Mouse (Mus musculus): ENCODE results near the gene Iqgap2.

Gene Iqgap2

DNA sequence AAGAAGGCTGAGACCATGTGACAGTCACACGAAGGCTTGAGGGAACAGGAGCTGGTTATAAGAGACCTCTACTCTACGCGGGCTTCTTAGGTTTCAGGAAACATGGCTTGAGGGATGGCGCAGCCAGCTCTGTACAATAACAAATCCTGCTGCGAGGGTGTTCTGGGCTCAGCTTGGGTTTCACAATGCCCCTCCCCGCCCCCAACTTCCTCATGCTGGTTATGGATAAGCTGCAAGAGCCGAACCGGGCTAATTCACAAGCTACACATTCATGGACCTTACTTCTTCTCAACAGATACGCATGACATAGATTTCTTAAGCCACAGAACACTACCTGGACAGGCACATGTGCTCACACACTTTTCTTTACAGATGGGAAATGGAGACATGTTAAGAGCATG, 113.0 kb downstream of the Iqgap2 start:
- in situ Hi-C loops (cut with MboI) = no loop called here

DNA sequence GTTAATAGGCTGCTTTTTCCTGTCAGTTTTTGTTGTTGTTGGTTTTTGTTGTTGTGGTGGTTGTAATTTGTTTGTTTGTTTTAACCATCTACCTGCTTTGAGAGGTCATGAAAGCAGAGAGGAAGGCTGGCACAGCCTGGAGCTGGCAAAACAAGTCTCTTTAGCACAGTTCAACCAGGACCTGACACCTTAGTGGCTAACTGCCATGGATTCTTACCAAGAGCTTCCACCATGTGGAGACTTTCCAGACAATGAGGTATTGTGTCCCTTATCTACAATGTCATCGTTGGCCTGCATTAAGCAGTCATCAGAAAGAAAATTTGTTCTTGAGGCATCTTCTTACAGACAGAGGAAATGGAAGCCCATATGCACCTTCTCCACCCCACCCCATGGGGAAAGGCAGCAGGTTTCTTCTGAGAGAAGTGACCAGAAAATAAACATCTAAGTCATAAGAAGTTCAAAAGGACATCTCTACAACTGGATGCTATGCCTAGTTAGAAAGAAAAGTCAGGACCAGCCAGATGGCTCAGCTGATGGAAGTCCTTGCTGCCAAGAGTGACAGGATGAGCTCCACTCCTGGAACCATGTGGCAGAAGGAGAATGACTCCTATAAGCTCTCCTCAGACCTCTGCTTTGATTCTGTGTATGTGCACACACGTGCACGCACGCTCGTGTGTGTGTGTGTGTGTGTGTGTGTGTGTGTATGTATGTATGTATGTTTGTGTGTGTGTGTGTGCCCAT, 113.9 kb downstream of the Iqgap2 start:
- in situ Hi-C loops (cut with MboI) = no loop called here

DNA sequence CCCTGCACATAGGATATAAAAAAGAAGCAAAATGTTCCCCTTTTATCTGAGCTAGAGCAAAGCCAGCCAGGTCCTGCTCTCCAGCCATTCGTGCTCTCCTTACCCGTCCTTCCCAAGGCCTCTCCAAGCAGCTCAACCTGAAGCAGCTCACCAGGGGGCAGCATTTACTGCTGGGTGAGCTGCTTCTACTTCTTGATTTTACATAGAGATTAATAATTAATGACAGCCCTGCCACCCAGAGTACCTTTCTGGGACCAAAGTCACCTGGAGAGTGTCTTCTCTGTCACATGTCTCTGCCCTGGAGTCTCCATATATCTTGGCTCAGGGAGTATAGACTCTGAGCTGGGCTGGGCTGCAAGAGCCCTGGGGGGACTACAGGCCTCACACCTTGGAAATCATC, 114.5 kb downstream of the Iqgap2 start:
- in situ Hi-C loops (cut with MboI) = no loop called here

DNA sequence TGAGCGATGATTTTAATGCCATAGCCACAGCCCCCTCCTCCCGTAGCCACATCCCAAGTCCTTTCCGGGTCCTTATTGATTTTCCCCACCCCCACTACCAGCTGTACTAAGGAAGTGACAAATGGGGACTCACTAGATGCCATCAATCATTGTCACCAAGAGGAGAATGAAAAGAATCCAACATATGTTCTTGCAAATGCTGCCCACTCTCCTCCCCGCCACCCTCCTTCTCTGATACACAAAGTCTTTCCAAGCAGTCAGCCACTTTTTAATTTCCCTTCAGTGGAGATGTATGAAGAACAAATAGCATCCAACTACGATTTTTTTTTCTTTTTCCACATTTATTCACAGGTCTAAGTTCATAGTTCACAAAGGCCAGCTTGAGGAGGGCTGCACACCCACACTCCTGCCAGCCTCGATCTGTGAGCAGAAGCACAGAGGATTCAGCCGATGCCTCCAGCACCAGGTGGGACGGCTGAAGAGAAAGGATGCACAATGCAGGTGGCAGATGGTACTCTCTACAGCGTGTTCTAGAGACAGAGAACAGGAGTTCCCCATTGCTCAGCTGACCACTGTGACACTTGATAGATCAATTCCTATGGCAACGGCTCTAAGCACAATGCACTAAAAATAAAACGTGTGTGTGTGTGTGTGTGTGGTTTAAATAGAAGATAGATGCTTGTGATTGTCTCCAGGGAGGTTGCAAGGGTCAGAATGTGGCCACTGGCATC, 116.6 kb downstream of the Iqgap2 start:
- in situ Hi-C loops (cut with MboI) = no loop called here

DNA sequence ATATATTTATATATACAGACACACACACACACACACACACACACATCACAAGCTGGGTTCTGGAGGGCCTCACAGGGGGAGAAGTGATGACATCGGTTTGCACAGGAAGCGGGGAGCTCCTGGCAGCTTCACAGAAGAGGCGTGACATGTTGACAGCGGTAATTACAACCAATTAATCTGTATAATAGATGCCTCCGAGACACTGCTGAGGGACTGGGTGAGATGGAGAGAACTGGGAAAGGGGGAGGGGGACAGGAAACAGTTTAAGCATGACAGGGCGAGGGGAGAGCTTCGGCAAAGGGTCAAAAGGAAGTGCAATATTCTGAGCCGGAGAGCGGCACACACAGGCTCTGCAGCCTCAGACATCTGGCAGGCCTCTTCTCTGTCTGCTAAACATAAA, 126.7 kb downstream of the Iqgap2 start:
- in situ Hi-C loops (cut with MboI) = no loop called here

DNA sequence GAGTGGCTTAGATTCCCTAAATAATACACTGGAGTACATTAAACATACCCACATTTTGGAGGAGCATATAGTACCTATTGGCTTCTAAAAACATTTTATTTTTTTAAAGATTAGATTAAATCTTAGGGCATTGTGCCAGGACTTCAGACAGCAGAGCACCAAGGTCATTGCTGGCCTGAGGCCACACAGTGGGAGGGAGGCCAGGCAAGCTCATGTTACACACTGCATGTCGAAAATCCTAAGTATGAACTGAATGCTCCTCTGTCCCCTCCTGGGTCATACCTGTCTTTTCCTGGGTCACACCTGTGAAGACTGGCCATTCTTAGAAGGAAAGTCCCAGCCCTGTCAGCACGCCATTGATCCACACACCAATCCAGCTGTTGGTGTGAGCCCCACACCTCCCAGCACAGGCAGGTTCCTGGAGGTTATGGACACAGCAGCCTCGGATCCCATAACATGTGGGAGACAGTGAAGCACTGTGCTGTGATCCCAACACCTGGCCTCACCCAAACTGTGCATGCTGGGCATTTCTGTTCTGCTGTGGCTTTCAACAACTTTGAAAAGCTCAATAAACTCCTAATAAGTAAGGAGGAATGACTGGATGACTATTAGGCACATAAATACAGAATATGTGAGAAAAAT, 127.7 kb downstream of the Iqgap2 start:
- in situ Hi-C loops (cut with MboI) = no loop called here

DNA sequence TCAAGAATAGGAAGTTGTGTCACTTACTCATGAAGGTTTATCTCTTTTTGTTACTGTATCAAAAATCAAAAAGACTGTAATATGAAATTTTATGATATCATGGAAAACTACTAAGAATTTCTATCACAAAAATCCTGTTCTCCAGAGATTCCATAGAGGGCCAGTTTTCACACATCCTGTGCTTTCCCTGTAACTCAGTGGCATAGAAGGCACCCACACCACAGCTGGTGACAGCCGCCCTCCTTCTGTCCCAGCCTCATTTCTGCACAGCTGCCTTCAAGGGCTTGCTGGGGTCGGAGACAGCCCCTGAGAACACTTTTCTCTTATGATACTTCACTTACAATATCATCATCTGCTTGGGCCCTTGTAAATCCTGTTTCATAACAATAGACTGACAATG, 131.9 kb downstream of the Iqgap2 start:
- in situ Hi-C loops (cut with MboI) = no loop called here

DNA sequence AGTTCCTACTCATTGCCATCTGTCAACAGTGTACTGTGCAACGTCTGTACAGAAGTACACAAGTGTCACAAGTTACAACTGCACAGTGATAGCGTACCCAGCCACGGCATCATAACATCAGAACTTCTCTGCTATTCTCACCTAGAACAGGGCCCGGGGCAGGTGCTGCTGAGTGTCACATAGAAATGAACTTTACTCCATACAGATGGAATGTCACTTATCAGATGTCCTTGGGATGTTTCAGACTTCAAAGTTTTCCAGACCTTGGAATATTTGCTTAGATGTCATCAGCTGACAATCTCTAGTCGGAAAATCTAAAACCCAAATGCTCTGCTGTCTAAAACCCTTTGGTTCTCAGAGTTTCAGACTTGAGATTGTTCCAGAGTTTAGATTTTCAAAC, 137.4 kb downstream of the Iqgap2 start:
- in situ Hi-C loops (cut with MboI) = no loop called here

DNA sequence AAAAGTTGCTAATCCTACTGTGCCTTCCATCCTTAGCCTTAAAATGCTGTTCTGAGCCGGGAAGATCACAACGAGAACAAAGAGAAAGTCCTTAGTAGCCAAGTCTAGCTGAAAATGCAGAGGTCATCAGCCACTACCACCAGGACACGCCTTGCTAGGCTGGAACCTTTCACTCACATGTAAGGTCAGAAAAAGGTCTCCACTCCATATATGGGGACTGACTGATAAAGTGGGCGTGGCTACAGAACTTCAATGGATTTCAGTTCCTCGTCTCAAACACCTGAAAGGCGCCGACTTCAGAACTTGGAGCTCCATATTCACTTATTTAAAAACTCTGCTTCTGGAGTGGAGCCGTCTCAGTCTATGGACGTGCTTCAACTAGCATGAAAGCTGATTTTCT, 139.3 kb downstream of the Iqgap2 start:
- in situ Hi-C loops (cut with MboI) = no loop called here

DNA sequence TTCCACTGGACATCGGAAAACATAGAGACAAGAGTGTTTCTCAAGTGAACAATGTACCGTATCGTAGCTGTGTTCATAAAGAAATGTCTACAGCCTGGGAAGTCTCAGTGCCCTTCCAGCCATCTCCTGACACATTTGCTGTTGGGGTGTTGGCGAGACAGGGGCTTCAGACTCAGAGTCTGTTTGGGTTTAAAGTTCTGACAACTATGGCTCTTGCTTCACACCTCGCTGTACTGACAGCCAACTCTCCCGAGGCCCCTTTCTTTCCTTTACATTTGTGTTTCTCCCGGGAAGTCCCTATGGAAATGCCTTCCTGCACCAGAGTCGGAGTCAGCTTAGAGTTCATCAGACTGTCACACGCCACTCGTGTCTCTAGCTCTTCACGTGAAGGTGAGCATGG, 144.2 kb downstream of the Iqgap2 start:
- in situ Hi-C loops (cut with MboI) = no loop called here

DNA sequence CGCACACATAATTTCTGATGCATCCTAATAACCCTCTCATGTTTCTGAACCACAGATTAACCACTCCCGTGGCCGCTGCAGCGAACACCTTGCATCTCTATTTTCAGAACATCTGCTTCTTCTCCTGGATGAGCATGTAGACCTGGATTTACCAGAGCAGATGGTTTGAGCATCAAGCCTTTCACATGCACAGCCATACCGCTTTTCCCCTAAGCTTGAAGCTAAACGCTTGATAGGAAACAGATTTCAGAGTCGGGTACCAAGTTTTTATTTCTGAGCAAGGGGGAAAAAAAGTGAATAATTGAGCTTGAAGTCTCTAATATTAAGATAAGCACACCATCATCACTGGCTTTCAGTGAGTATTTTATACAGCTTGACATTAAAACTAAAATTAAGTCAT, 144.6 kb downstream of the Iqgap2 start:
- in situ Hi-C loops (cut with MboI) = no loop called here

DNA sequence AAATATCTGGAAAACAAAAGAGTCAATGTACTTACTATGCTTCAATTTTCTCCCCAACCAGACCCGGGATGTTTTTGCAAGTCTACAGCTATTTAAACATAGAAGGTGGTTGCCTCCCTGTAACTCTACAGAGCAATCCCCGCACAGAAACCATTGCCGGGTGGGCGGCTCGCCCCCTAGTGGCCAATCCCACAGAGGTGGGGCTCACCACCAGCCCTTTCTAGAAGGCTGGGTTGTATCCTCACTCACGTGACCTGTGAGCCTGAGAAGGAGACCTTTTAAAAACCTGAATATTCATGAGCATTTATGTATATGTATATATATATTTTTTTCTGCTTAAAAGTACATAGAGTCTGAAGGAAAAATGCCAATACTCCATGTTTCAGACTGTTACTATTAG, 145.2 kb downstream of the Iqgap2 start:
- in situ Hi-C loops (cut with MboI) = no loop called here

DNA sequence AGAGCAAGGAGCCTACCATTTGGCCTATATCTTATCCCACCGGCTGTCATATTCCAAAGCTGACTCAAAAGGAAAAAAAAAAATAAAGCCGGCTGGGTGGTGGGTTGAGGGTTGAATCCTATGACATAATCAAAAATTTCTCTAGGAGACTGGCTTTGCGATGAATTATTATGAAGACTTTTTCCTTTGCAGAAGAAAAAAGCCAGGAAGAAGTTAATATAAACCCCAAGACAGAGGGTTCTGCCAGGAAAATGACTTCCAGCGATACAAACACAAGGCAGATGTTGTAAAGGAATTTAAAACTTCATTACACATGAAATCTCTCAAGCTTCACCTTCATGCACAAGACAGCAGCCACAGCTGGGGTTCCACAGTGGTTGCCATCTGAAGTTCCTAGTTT, 146.3 kb downstream of the Iqgap2 start:
- in situ Hi-C loops (cut with MboI) = no loop called here

DNA sequence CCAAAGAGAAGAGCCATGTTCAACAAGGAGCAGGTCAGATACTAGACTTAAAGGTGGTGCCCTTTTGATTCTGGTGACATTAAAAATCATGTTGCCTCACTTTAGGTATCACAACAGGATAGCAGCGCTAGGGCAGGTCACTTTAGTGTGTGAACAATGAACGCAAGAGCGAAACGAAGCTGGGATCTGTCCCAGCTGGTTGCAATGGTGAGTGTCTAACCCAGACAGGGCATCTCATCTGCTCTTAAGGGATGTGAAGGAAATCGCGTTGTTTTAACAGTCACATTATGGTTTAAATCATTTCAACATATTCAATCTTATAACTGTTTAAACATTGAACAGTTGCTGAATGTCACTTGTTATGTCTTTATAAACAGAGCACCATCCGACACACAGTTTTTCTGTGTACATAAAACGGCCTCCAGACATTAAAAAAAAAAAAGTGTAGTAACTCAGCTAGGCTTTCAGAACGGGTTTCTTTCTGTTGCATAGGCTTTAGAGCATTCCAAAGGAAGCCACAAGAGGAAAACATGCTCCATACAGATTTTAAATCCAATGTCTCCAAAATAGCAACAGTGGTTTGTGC, 148.7 kb downstream of the Iqgap2 start:
- in situ Hi-C loops (cut with MboI) = no loop called here

DNA sequence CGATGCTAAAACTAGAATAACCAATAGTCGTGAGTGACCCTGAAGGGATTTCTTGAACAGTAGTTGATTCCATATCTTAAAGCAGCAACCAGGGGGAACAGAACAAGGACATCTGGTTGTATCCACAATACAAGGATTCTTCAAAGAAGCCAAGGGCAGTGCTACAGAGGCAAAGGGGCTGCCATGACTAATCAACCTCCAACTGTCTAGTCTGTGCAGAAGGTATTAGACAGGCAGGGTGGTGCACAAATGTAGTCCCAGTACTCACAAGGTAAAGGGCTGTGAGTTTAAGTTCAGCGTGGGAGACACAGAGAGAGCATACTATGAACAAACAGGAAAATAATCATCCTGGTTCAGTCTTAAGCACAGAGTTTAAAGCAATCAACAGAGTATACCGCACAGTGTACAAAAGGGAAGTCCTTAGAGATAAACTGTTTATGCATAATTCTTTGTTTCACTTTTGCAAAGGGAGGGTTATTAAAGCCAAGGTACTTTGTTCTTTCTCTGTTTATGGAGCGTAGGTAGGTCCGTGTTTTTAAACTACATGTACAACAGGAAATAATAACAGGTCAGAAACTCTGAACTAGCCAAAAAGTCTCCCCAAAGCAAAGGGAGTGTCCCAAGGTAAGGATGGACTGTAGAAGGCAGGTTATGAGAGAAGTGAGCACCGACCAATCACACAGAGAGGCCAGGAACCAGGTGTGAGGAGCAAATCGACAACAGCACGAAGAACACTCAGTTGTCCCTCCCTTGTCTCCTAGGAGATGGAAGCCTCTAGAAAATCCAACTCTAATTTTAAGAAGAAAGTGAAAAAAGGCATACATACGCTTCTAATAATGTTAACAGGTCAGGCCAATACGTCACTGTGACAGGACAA, 149.7 kb downstream of the Iqgap2 start:
- in situ Hi-C loops (cut with MboI) = no loop called here

DNA sequence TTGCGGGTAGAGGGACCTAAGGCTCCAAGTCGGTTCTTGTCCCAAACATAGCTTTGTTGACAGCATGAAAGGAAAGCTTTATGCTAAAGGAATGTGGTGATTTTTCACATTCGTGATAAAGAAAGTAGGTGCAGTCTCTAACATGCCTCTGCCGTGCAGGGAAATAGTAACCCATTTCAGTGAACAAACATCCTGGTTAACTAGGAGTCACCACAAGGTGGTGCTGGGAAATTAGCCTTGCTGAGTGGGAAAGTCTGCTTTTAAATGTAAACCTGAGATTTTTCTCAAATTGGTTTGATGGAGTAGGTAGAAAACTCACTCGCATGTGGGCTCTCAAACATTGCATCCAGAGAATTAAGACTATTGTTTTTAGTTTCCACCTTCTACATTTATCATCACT, 152.1 kb downstream of the Iqgap2 start:
- in situ Hi-C loops (cut with MboI) = no loop called here

DNA sequence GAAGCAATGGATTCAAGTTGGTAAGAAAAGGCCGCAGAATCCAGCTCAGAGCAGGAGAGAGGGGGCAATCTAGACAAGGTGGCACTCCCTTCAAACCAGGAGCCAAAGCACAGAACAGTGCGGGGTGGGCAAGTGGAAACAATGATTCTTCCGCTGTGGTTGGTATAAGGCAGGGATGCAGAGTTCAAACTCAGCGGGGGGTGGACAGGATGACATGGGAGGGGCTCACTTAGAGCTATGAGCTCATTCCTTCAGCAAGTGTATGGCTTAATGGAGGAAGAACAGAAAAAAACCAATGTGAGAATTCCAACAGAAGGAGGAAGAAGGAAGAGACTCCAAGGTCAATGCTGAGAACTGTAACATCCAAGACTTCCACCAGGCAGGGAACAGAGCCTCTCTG, 161.2 kb downstream of the Iqgap2 start:
- in situ Hi-C loops (cut with MboI) = no loop called here

DNA sequence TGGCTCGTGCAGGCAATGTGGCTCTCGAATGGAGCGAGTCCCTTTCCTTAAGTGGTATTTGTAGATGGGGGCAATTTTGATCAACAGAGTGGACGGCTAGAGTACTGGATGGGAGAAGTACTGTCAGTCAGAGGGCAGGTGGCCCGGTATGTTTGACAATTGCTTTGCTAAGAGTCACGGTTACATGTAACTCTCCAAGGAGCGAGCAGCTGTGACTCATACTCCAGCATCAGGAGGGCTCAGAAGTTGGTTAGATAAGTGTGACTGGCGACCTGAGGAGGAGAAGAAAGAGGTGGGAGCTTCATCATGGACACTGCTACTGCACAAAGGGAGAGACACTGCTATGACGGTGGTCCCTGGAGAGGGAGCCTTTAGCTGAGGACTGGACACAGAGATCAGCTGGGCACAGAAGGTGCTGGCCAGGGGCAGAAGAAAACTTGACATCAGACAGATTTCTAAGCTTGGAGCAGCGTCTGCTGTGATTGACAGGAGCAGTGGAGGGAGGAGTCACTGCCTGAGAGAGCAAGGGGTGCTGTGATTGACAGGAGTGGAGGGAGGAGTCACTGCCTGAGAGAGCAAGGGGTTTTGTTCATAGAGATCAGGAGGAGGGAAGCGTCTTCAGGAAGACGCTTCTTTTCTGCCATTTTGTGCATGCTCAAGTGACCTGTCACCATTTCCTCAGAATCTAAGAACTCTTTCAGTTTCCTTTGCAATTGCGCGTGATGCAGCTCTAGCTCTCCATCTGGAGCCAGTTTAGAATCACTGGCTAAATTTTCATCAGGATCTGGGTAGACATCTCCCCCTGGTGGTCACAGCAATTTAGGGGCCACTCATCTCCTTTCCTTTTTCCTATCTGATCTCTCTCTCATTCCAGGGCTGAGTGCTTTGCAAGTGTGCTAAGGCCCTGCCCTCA, 172.1 kb downstream of the Iqgap2 start:
- in situ Hi-C loops (cut with MboI) = loop anchor here (10.0 to 25.0 kb wide), 2 partner anchors 155 to 332 kb away; partner anchors contain the start of gene Aggf1

DNA sequence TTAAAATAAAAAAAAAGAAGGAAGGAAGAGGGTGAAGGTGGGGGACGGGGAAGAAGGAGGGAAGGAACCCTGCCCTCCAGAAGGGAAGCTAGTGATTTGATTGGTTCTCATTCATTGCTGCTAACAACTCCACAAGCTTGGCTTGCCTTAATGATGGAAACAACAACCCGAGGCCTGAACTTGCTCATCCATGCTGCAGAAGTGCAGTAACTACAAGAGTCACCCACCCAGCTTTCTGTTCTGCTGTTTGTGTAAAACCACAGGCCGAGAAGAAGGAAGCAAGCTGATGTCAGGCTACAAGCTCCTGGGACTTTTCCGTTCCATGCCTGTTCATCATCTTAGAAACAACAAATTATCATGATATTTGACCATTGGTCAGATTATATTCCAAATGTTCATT, 176.4 kb downstream of the Iqgap2 start:
- in situ Hi-C loops (cut with MboI) = loop anchor here (25.0 kb wide), 1 partner anchor 328 kb away; the partner anchor contains the start of gene Aggf1

DNA sequence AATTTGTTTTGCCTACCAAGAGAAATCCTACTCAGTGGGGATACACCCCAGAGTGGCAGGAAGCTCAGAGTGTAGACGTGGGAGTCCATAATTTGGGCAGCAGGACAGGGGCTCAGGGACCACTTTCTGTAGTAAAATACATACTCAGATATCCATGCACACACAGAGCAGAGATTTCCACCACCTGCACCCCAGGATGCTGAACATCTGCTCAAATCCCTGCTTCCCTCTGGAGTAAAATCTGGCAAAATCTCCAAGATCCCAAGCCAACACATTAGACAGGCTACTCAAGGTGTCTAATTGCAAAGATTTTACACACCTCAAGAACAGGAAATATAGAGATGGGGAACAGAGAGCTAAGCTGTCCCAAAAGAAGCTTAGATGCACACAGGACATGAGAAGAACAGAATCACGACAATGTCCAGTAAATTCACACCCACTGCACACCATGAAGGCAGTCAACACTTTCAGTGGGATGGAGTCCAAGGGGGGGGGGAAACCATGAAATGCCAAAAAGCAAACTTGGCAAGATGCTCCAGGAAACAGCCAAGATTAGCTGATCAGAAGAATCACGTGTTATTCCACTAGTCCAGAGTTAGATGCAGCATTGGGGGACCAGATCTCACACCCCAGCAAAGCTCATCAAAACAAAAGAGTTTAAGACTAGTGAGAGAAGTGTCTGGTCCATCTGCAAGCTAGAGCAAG, 177.3 kb downstream of the Iqgap2 start:
- in situ Hi-C loops (cut with MboI) = loop anchor here (25.0 kb wide), 1 partner anchor 327 kb away; the partner anchor contains the start of gene Aggf1

Measured in mature B cell (primary cell).